Comparison of ENCODE assay signal across 11 mouse cellular contexts in the genomic region with DNA sequence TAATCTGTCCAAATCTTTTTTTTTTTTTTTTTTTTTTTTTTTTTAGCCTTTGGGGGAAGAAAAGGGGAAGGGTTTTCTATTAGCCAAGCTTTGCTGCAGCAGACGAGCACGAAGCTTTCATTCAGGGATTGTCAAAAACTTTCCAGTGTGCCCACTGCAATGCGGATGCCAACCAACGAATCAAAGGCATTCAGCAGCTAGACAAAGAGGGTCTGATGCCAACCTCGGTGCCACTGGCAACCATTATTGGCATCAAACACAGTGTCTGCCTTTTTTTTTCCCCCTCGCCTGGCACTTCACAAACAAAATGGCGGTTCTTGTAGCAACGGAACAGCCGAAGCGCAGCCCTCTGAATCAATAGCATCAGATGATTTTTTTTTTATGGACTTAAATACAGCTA.
DNase-seq lines count a peak whose midpoint lies in the region; ATAC-seq and TF ChIP-seq lines count a peak whose summit lies in the region.
"Had no signal": no experiment of that assay in that cellular context is flagged by ENCODE, and none has a peak within 500 bp of the region (broad histone marks: within the 10 kb centered on the region; RNA-seq: fewer than 3 reads in every experiment).

No protein-coding gene starts in this region.

- H3K27me3 ChIP-seq in forebrain, embryonic 13.5 days: no peaks in the 10 kb centered on the region
- H3K27me3 ChIP-seq in forebrain, embryonic 10.5 days (ENCODE audit: poor library complexity, severe bottlenecking): no peaks in the 10 kb centered on the region
- H3K27me3 ChIP-seq in forebrain, embryonic 15.5 days: no peaks in the 10 kb centered on the region
- no peaks in the 10 kb centered on the region for H3K27me3 ChIP-seq in stomach, postnatal 0 days (ENCODE audit: control insufficient read depth, insufficient read depth, low read length)
- H3K27me3 ChIP-seq: limb, embryonic 12.5 days had no signal

- peaks cover 17% of the 10 kb centered on the region for H3K36me3 ChIP-seq in forebrain, embryonic 13.5 days (ENCODE audit: poor library complexity, severe bottlenecking)
- peaks cover 39% of the 10 kb centered on the region for H3K36me3 ChIP-seq in forebrain, embryonic 10.5 days (replicated peaks)
- no peaks in the 10 kb centered on the region for H3K36me3 ChIP-seq in forebrain, embryonic 15.5 days
- H3K36me3 ChIP-seq in stomach, postnatal 0 days (ENCODE audit: control insufficient read depth, insufficient read depth, low read length): peaks cover 6% of the 10 kb centered on the region; the same call in 1 of the 2 replicates

- H3K4me1 ChIP-seq in forebrain, embryonic 13.5 days: peaks cover 75% of the 10 kb centered on the region
- peaks cover 39% of the 10 kb centered on the region for H3K4me1 ChIP-seq in forebrain, embryonic 10.5 days
- peaks cover 44% of the 10 kb centered on the region for H3K4me1 ChIP-seq in forebrain, embryonic 15.5 days
- peaks cover 13% of the 10 kb centered on the region for H3K4me1 ChIP-seq in stomach, postnatal 0 days (replicated peaks; ENCODE audit: control insufficient read depth, insufficient read depth)

- ATAC-seq in forebrain, embryonic 13.5 days: peak; percentile 71
- peak; percentile 77 for ATAC-seq in forebrain, embryonic 15.5 days (replicated peaks)
- no peak for ATAC-seq in stomach, postnatal 0 days (ENCODE audit: low FRiP score, low TSS enrichment)

- intact Hi-C loops in left cerebral cortex, adult 2 months (cut with DNase I): loop anchor here (5.0 kb wide), 1 partner anchor 58 kb away; no protein-coding TSS in a partner anchor

- no peak for TF ChIP-seq CTCF in left cerebral cortex, adult 2 months (IDR thresholded peaks at IDR 0.05)
- no peak for TF ChIP-seq CTCF in stomach, postnatal 0 days (IDR thresholded peaks at IDR 0.05; ENCODE audit: low read depth)

- H3K4me2 ChIP-seq in forebrain, embryonic 13.5 days: peak overlapping the region; percentile 70
- peak overlapping the region; percentile 48 for H3K4me2 ChIP-seq in forebrain, embryonic 15.5 days (replicated peaks)
- no peak overlapping the region for H3K4me2 ChIP-seq in stomach, postnatal 0 days (replicated peaks; ENCODE audit: low read depth)
- H3K4me2 ChIP-seq: limb, embryonic 12.5 days had no signal

- no peak for DNase-seq in forebrain, embryonic 10.5 days (ENCODE audit: extremely low spot score, low spot score)
- DNase-seq in Muller cell, postnatal 12 days (ENCODE audit: inconsistent ontology term): peak; percentile 81
- DNase-seq in left cerebral cortex, adult 2 months (ENCODE audit: extremely low spot score in 1 of 2, low spot score in 2 of 2): peak; percentile 48 to 61
- DNase-seq in spleen, adult 18-20 months: no peak
- DNase-seq in kidney, postnatal 10 days: no peak
- no peak for DNase-seq in stomach, postnatal 0 days (ENCODE audit: low spot score)
- DNase-seq: heart, postnatal 14 days; thymus, adult 2 months had no signal

- no peak for TF ChIP-seq EP300 in stomach, postnatal 0 days (optimal IDR thresholded peaks at IDR 0.05)

- peak overlapping the region; percentile 40 for H3K4me3 ChIP-seq in forebrain, embryonic 13.5 days
- H3K4me3 ChIP-seq in forebrain, embryonic 10.5 days: no peak overlapping the region
- peak overlapping the region; percentile 75 for H3K4me3 ChIP-seq in forebrain, embryonic 15.5 days
- H3K4me3 ChIP-seq in left cerebral cortex, adult 2 months: peak overlapping the region; percentile 42; the same call in 1 of the 2 replicates
- H3K4me3 ChIP-seq in stomach, postnatal 0 days (ENCODE audit: low read depth, low read length): no peak overlapping the region
- H3K4me3 ChIP-seq: limb, embryonic 12.5 days had no signal

- H3K9me3 ChIP-seq in forebrain, embryonic 13.5 days (replicated peaks): no peaks in the 10 kb centered on the region
- H3K9me3 ChIP-seq in forebrain, embryonic 10.5 days: no peaks in the 10 kb centered on the region
- H3K9me3 ChIP-seq in forebrain, embryonic 15.5 days: no peaks in the 10 kb centered on the region
- H3K9me3 ChIP-seq in stomach, postnatal 0 days (ENCODE audit: control insufficient read depth, low read length): no peaks in the 10 kb centered on the region
- H3K9me3 ChIP-seq: limb, embryonic 12.5 days had no signal

- WGBS in forebrain, embryonic 13.5 days: 38% methylated on average over 10 of the region's 10 CpGs
- WGBS in forebrain, embryonic 10.5 days: 95% methylated on average over 10 of the region's 10 CpGs
- 23% methylated on average over 10 of the region's 10 CpGs for WGBS in forebrain, embryonic 15.5 days
- 86% methylated on average over 10 of the region's 10 CpGs for WGBS in stomach, postnatal 0 days

- H3K9ac ChIP-seq in forebrain, embryonic 13.5 days: peak overlapping the region; percentile 81
- H3K9ac ChIP-seq in forebrain, embryonic 15.5 days (replicated peaks): peak overlapping the region; percentile 43
- no peak overlapping the region for H3K9ac ChIP-seq in stomach, postnatal 0 days (ENCODE audit: low read length)
- H3K9ac ChIP-seq: limb, embryonic 12.5 days had no signal

- H3K27ac ChIP-seq in forebrain, embryonic 13.5 days: peak overlapping the region; percentile 88
- H3K27ac ChIP-seq in forebrain, embryonic 10.5 days: no peak overlapping the region
- H3K27ac ChIP-seq in forebrain, embryonic 15.5 days (replicated peaks): peak overlapping the region; percentile 93
- peak overlapping the region; percentile 80 for H3K27ac ChIP-seq in left cerebral cortex, adult 2 months
- H3K27ac ChIP-seq in stomach, postnatal 0 days (replicated peaks): no peak overlapping the region
- H3K27ac ChIP-seq: limb, embryonic 12.5 days had no signal

Comparison
In these comparisons a context has a peak if more than half of its experiments do, and no peak if none do; other contexts are left out.
1. H3K27ac ChIP-seq: peak in forebrain, embryonic 13.5 days (single experiment), forebrain, embryonic 15.5 days (single experiment) and left cerebral cortex, adult 2 months (single experiment); none in forebrain, embryonic 10.5 days (single experiment) and stomach, postnatal 0 days (single experiment).
2. H3K4me3 ChIP-seq: peak in forebrain, embryonic 13.5 days (single experiment), forebrain, embryonic 15.5 days (single experiment) and left cerebral cortex, adult 2 months (single experiment); none in forebrain, embryonic 10.5 days (single experiment) and stomach, postnatal 0 days (single experiment).
3. DNase-seq: peak in Muller cell, postnatal 12 days (single experiment) and left cerebral cortex, adult 2 months (2 of 2); none in forebrain, embryonic 10.5 days (single experiment), spleen, adult 18-20 months (0 of 2), kidney, postnatal 10 days (single experiment) and stomach, postnatal 0 days (single experiment).